Mouse (Mus musculus): ENCODE measurements around the gene Slc5a9. TPM values are rescaled to one million over a fixed set of nuclear protein-coding genes. Genes with fewer than 3 reads are reported as not detected.

Slc5a9 gene
- polyA plus RNA-seq, 1 experiment from 2014 or later = not detected

GRCm38 (mm10) chr4:111866701-111867100, 36.0 kb downstream of the Slc5a9 start:
- no peak overlapping the region for H3K4me3 ChIP-seq (replicated peaks)
- no peak overlapping the region for H3K27ac ChIP-seq
- H3K4me2 ChIP-seq = no peak overlapping the region
- no peaks in the 10 kb centered on the region for H3K4me1 ChIP-seq
- H3K27me3 ChIP-seq = no peaks in the 10 kb centered on the region
- no peaks in the 10 kb centered on the region for H3K9me3 ChIP-seq
- H3K9ac ChIP-seq = no peak overlapping the region
- WGBS = 93% methylated on average over 5 of the region's 5 CpGs
- no peaks in the 10 kb centered on the region for H3K36me3 ChIP-seq (replicated peaks)
- ATAC-seq (ENCODE audit: low FRiP score) = no peak

DNA sequence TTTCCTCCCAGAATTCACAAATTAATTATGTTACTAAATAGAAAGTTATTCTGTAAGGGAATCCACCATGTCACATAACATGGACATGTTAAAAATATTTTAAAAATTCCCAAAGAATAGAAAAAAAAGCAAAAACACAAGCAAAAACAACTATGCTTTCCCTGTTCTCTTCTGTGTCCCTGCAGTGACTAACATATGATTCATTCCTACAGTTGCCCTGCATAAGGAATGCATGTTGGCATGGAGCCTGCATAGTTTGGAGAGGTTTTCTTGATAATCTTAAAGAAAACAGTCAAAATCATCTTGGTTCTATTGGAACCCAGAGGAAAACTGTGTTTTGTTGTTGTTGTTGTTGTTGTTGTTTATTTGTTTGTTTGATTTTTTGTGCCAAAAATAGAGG, 50.1 kb downstream of the Slc5a9 start:
- no peak overlapping the region for H3K4me3 ChIP-seq (replicated peaks)
- no peak overlapping the region for H3K27ac ChIP-seq
- ATAC-seq (ENCODE audit: low FRiP score) = no peak
- H3K27me3 ChIP-seq = no peaks in the 10 kb centered on the region
- no peak overlapping the region for H3K4me2 ChIP-seq
- no peaks in the 10 kb centered on the region for H3K36me3 ChIP-seq (replicated peaks)
- no peak overlapping the region for H3K9ac ChIP-seq
- H3K4me1 ChIP-seq = no peaks in the 10 kb centered on the region
- no peaks in the 10 kb centered on the region for H3K9me3 ChIP-seq

- Histone ChIP-seq H3K4me3 (replicated peaks) (no peak overlapping the region), H3K27ac (no peak overlapping the region), H3K4me1 (no peaks in the 10 kb centered on the region), H3K9me3 (no peaks in the 10 kb centered on the region), H3K4me2 (no peak overlapping the region), H3K36me3 (replicated peaks) (no peaks in the 10 kb centered on the region), H3K27me3 (no peaks in the 10 kb centered on the region), H3K9ac (no peak overlapping the region)
- 94% methylated on average over 6 of the region's 6 CpGs for WGBS
- ATAC-seq (ENCODE audit: low FRiP score) = no peak
These were observed 63.8 kb downstream of the Slc5a9 start for GRCm38 (mm10) chr4:111838882-111839281.

Other genes with a start within 250 kb of the Slc5a9 start
- 17.6 and 18.2 TPM in 2 replicates for gene Spata6, start 182.9 kb downstream of the Slc5a9 start, polyA plus RNA-seq (2016; fragmentation: Nextera tagmentation; extraction: Ambion mirVana)
- not detected in 2 replicates for gene Skint8, start 16.5 kb upstream of the Slc5a9 start, polyA plus RNA-seq (2016; fragmentation: Nextera tagmentation; extraction: Ambion mirVana)
- not detected in 2 replicates for gene Skint7, start 70.0 kb upstream of the Slc5a9 start, polyA plus RNA-seq (2016; fragmentation: Nextera tagmentation; extraction: Ambion mirVana)
- not detected in 2 replicates for gene Skint1, start 103.4 kb upstream of the Slc5a9 start, polyA plus RNA-seq (2016; fragmentation: Nextera tagmentation; extraction: Ambion mirVana)
- not detected in 2 replicates for gene Skint4, start 169.1 kb upstream of the Slc5a9 start, polyA plus RNA-seq (2016; fragmentation: Nextera tagmentation; extraction: Ambion mirVana)